ENCODE assay signal across 23 mouse cellular contexts in the genomic region with DNA sequence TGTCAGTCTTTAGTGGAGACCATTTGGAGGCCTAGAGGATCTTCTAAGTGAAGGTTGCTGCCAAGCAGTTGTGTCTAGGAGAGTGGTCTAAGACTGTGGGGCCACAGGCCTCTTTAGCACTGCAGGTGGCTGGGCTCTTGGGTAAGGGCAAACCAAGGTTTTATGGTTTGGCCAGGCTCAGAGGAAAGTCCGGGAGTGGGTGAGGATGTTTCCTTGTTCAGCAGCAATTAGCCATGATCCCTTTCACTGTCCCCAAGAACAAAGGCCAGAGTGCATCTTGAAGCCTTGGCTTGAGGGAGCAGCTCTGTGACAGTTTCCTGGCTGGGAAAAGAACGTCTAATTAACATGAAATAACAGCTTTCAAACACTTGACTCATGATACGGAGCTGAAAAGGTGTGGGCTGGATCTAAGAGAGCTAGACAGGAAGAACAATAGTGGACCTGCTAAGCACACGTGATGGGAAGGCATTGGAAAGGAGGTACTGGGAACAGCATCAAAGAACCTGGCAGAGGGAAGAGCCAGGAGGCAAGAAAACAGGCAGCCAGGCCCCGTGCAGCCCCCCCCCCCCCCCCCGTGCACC.
DNase-seq lines count a peak whose midpoint lies in the region; ATAC-seq and TF ChIP-seq lines count a peak whose summit lies in the region.
"Had no signal": no experiment of that assay in that cellular context is flagged by ENCODE, and none has a peak within 500 bp of the region (broad histone marks: within the 10 kb centered on the region; RNA-seq: fewer than 3 reads in every experiment).

No protein-coding gene starts in this region.

- no peak overlapping the region for H3K4me2 ChIP-seq in intestine, embryonic 16.5 days (ENCODE audit: low read depth, low read length)
- H3K4me2 ChIP-seq: hindbrain, embryonic 12.5 days had no signal

- no peaks in the 10 kb centered on the region for H3K9me3 ChIP-seq in heart, embryonic 10.5 days
- H3K9me3 ChIP-seq in intestine, embryonic 16.5 days (ENCODE audit: control insufficient read depth, low read length): no peaks in the 10 kb centered on the region
- H3K9me3 ChIP-seq: embryonic facial prominence, embryonic 10.5 days; hindbrain, embryonic 12.5 days had no signal

- H3K9ac ChIP-seq in intestine, embryonic 16.5 days (ENCODE audit: low read depth, low read length): no peak overlapping the region
- H3K9ac ChIP-seq: hindbrain, embryonic 12.5 days had no signal

- peak; percentile 81 for DNase-seq in heart, adult 11 months
- no peak for DNase-seq in heart, embryonic 10.5 days (ENCODE audit: low spot score)
- DNase-seq in left cerebral cortex, adult 2 months (ENCODE audit: extremely low spot score in 1 of 2, low spot score in 2 of 2): no peak
- DNase-seq in left cerebral cortex, postnatal 25 days (ENCODE audit: low spot score in 2 of 2): no peak
- no peak for DNase-seq in embryo, embryonic 11 days
- no peak for DNase-seq in frontal cortex, adult 2 months (ENCODE audit: extremely low spot score in 1 of 2, low spot score in 1 of 2)
- DNase-seq: adrenal gland, adult 2 months; adrenal gland, postnatal 25 days; cerebellum, adult 11 months; cerebellum, adult 9-10 months; cerebellum, postnatal 25 days; gastrocnemius, adult 2 months; gastrocnemius, postnatal 25 days; heart, postnatal 10 days; heart, postnatal 4 days had no signal

- 77% methylated on average over 6 of the region's 6 CpGs for WGBS in heart, embryonic 10.5 days
- WGBS in intestine, embryonic 16.5 days: 74% methylated on average over 5 of the region's 6 CpGs

- no peaks in the 10 kb centered on the region for H3K27me3 ChIP-seq in heart, embryonic 10.5 days (ENCODE audit: insufficient read depth, poor library complexity, severe bottlenecking)
- H3K27me3 ChIP-seq in intestine, embryonic 16.5 days (replicated peaks; ENCODE audit: control insufficient read depth, insufficient read depth, low read length): no peaks in the 10 kb centered on the region
- H3K27me3 ChIP-seq: CH12.LX; hindbrain, embryonic 12.5 days; Patski had no signal

- intact Hi-C loops in left cerebral cortex, adult 2 months (cut with DNase I): no loop called here
- intact Hi-C loops in left cerebral cortex, postnatal 25 days (cut with DNase I): loop anchor here (10.0 kb wide), 1 partner anchor 117 kb away; no protein-coding TSS in a partner anchor

- ATAC-seq in intestine, embryonic 16.5 days: peak; percentile 57
- ATAC-seq: forebrain, embryonic 16.5 days; hindbrain, embryonic 16.5 days; inflammation-experienced regulatory T-cells, adult 6 months; Patski had no signal

- H3K27ac ChIP-seq in heart, embryonic 10.5 days: no peak overlapping the region
- peak overlapping the region; percentile 78 for H3K27ac ChIP-seq in left cerebral cortex, adult 2 months
- no peak overlapping the region for H3K27ac ChIP-seq in intestine, embryonic 16.5 days (ENCODE audit: low read length)
- H3K27ac ChIP-seq: embryonic facial prominence, embryonic 10.5 days; gastrocnemius, adult 2 months; hindbrain, embryonic 12.5 days had no signal

- TF ChIP-seq CTCF in left cerebral cortex, adult 2 months (IDR thresholded peaks at IDR 0.05): no peak

- H3K4me1 ChIP-seq in heart, embryonic 10.5 days: no peaks in the 10 kb centered on the region
- no peaks in the 10 kb centered on the region; the same call in 1 of the 2 replicates for H3K4me1 ChIP-seq in intestine, embryonic 16.5 days (ENCODE audit: control insufficient read depth, insufficient read depth, low read length)
- H3K4me1 ChIP-seq: hindbrain, embryonic 12.5 days had no signal

- H3K36me3 ChIP-seq in heart, embryonic 10.5 days: peaks cover 15% of the 10 kb centered on the region
- H3K36me3 ChIP-seq in intestine, embryonic 16.5 days (ENCODE audit: control insufficient read depth, insufficient read depth, low read length): no peaks in the 10 kb centered on the region

- H3K4me3 ChIP-seq in heart, embryonic 10.5 days: no peak overlapping the region
- H3K4me3 ChIP-seq in left cerebral cortex, adult 2 months: no peak overlapping the region
- H3K4me3 ChIP-seq in intestine, embryonic 16.5 days (ENCODE audit: low read length): no peak overlapping the region
- H3K4me3 ChIP-seq: embryonic facial prominence, embryonic 10.5 days; gastrocnemius, adult 2 months; hindbrain, embryonic 12.5 days had no signal
